Mouse (Mus musculus): ENCODE data around the gene Lyve1. TPM values are rescaled to one million over a fixed set of nuclear protein-coding genes. Genes with fewer than 3 reads are reported as not detected.

The Lyve1 gene
- polyA plus RNA-seq, 1 experiment from 2014 or later, result 2.8 TPM

DNA sequence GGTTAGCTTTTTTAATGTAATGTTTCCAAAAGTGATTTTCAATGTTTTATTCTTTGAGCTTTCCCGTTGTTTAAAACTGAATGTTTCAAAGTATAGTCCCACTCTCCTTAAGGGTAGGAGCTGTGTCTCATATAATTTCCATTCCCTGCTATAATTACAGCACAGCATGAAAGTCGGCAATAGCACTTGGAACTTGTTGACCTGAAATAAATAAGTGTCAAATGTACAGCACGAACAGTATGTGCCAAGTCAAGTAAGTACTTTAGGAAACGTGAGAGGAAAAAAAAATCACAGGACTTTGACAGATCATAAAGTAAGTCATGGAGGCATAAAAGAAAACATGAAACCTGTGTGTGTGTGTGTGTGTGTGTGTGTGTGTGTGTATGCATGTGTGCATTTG, 41.0 kb downstream of the Lyve1 start:
- no peak for ATAC-seq (ENCODE audit: insufficient number of reproducible peaks, insufficient read depth, low FRiP score, low TSS enrichment, low read depth)
- 41% methylated on average over 4 of the region's 4 CpGs for WGBS
- H3K27ac ChIP-seq, result peak overlapping the region; percentile 9; the same call in 1 of the 2 replicates

DNA sequence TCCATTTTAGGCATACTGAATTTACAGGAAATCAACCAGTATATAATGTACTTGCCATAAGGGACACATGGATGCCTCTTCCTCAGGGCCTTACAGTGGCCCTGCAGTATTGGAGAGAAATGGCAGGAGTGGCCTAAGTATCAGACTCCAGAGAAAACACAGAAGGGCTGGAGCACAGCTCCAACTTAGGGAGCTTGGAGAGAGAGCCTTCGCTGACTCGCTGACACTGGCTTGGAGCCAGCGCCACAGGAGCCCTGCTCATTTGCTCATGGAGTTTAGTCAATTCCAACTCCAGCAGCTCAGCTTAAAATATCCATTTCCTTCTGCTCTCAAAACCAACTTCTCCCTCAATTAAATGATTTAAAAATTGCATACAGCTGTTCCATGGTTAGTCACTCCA, 41.4 kb downstream of the Lyve1 start:
- H3K9ac ChIP-seq, result no peak overlapping the region
- H3K4me2 ChIP-seq, result no peak overlapping the region
- peaks cover 28% of the 10 kb centered on the region for H3K4me1 ChIP-seq
- WGBS, result 37% methylated on average over 3 of the region's 3 CpGs
- no peaks in the 10 kb centered on the region for H3K27me3 ChIP-seq
- no peak overlapping the region for H3K4me3 ChIP-seq
- H3K27ac ChIP-seq, result 0 out of 2 replicates have a peak overlapping the region, but pooled peaks have one; percentile 9
- peaks cover 19% of the 10 kb centered on the region; the same call in 1 of the 2 replicates for H3K36me3 ChIP-seq
- ATAC-seq (ENCODE audit: insufficient number of reproducible peaks, insufficient read depth, low FRiP score, low TSS enrichment, low read depth), result no peak
- no peaks in the 10 kb centered on the region for H3K9me3 ChIP-seq

More for the DNA sequence above, 41.0 kb downstream of the Lyve1 start:
- peaks cover 19% of the 10 kb centered on the region; the same call in 1 of the 2 replicates for H3K36me3 ChIP-seq
- H3K9ac ChIP-seq, result no peak overlapping the region
- no peak overlapping the region for H3K4me3 ChIP-seq
- no peaks in the 10 kb centered on the region for H3K27me3 ChIP-seq
- no peak overlapping the region for H3K4me2 ChIP-seq
- peaks cover 28% of the 10 kb centered on the region for H3K4me1 ChIP-seq
- H3K9me3 ChIP-seq, result no peaks in the 10 kb centered on the region

GRCm38 (mm10) chr7:110821068-110821467, 42.0 kb downstream of the Lyve1 start:
- Histone ChIP-seq H3K4me1 (peaks cover 28% of the 10 kb centered on the region), H3K9me3 (no peaks in the 10 kb centered on the region), H3K36me3 (peaks cover 19% of the 10 kb centered on the region; the same call in 1 of the 2 replicates), H3K4me3 (no peak overlapping the region), H3K9ac (no peak overlapping the region), H3K27ac (no peak overlapping the region), H3K27me3 (no peaks in the 10 kb centered on the region), H3K4me2 (no peak overlapping the region)
- WGBS, result 62% methylated on average over 5 of the region's 5 CpGs
- ATAC-seq (ENCODE audit: insufficient number of reproducible peaks, insufficient read depth, low FRiP score, low TSS enrichment, low read depth), result no peak

GRCm38 (mm10) chr7:110818787-110819350, 44.2 kb downstream of the Lyve1 start:
- H3K4me2 ChIP-seq, result no peak overlapping the region
- peaks cover 28% of the 10 kb centered on the region for H3K4me1 ChIP-seq
- H3K27ac ChIP-seq, result no peak overlapping the region
- no peaks in the 10 kb centered on the region for H3K27me3 ChIP-seq
- H3K9me3 ChIP-seq, result no peaks in the 10 kb centered on the region
- 0 out of 2 replicates have a peak, but pooled peaks cover 6% of the 10 kb centered on the region for H3K36me3 ChIP-seq
- WGBS, result 87% methylated on average over 11 of the region's 11 CpGs
- ATAC-seq (ENCODE audit: insufficient number of reproducible peaks, insufficient read depth, low FRiP score, low TSS enrichment, low read depth), result no peak
- H3K9ac ChIP-seq, result no peak overlapping the region
- H3K4me3 ChIP-seq, result no peak overlapping the region

DNA sequence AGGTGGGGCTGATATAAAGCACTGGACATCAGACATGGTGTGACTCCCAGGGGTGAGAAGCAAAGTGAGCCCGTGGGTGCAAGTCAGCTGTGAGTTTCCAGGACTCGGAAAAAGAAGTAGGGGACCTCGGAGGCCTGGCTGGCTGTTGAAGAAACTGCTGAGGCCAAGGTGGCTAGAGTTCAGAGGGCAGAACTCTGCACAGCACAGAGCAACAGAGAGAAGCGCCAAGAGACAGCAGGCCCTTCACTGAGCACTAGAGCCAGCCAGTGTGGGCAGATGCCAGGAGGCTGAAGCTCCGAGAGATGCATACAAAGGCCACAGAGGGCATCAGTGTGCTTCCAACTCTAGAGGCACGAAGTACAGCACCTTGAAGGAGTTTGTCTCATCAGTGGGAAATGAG, 44.8 kb downstream of the Lyve1 start:
- Histone ChIP-seq H3K4me1 (peaks cover 22% of the 10 kb centered on the region), H3K9ac (no peak overlapping the region), H3K27me3 (no peaks in the 10 kb centered on the region), H3K4me3 (no peak overlapping the region), H3K36me3 (0 out of 2 replicates have a peak, but pooled peaks cover 3% of the 10 kb centered on the region), H3K27ac (no peak overlapping the region), H3K4me2 (no peak overlapping the region), H3K9me3 (no peaks in the 10 kb centered on the region)
- ATAC-seq (ENCODE audit: insufficient number of reproducible peaks, insufficient read depth, low FRiP score, low TSS enrichment, low read depth), result no peak
- WGBS, result 86% methylated on average over 6 of the region's 6 CpGs

DNA sequence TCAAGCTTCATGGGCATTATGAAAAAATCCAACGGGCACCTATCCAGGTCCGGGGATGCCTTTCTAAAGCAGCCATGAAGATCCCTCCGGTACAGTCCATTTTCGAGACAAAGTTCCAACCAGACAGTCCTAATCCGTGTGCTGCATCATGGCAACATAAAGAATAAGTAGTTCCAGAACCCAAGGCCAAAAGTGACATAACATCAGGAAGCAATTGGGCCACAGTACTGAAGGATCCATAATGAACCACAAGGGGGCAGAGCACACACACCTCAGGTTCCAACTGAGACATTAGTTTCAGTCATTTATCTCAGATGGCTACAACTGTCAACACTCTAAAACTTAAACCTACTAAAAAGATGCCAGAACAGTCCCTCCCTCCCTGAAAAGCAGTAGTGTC, 47.0 kb downstream of the Lyve1 start:
- Histone ChIP-seq H3K9ac (no peak overlapping the region), H3K9me3 (no peaks in the 10 kb centered on the region), H3K36me3 (peaks cover 8% of the 10 kb centered on the region; the same call in 1 of the 2 replicates), H3K27me3 (no peaks in the 10 kb centered on the region), H3K27ac (no peak overlapping the region), H3K4me1 (peaks cover 2% of the 10 kb centered on the region), H3K4me3 (no peak overlapping the region), H3K4me2 (no peak overlapping the region)
- 0 out of 2 replicates have a peak, but pooled peaks have one; percentile 56 for ATAC-seq (ENCODE audit: insufficient number of reproducible peaks, insufficient read depth, low FRiP score, low TSS enrichment, low read depth)
- 28% methylated on average over 5 of the region's 5 CpGs for WGBS

DNA sequence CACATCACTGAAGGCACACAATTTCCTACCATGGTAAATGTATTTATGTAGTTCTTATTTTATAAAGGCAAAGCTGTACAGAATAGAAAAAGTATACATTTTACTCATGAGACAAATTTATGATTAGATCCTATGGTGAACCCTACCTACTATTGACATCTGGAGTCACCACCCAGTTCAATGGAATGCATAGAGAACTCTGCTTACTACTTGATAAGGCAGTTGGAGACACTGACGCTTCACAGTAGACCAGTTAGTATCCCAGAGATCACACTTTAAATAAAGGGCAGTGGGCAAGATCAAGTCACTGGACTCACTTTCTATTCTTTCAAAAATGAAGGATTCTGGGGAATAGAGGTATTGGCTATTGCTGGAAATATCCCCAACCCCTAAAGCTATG, 49.1 kb downstream of the Lyve1 start:
- peaks cover 14% of the 10 kb centered on the region for H3K4me1 ChIP-seq
- no peak overlapping the region for H3K27ac ChIP-seq
- ATAC-seq (ENCODE audit: insufficient number of reproducible peaks, insufficient read depth, low FRiP score, low TSS enrichment, low read depth), result no peak
- H3K4me3 ChIP-seq, result no peak overlapping the region
- no peaks in the 10 kb centered on the region for H3K9me3 ChIP-seq
- H3K36me3 ChIP-seq, result peaks cover 8% of the 10 kb centered on the region; the same call in 1 of the 2 replicates
- H3K27me3 ChIP-seq, result no peaks in the 10 kb centered on the region
- 84% methylated on average over 1 of the region's 1 CpGs for WGBS
- H3K4me2 ChIP-seq, result no peak overlapping the region
- H3K9ac ChIP-seq, result no peak overlapping the region

GRCm38 (mm10) chr7:110811529-110811928, 51.5 kb downstream of the Lyve1 start:
- no peak overlapping the region for H3K4me2 ChIP-seq
- H3K9ac ChIP-seq, result no peak overlapping the region
- ATAC-seq (ENCODE audit: insufficient number of reproducible peaks, insufficient read depth, low FRiP score, low TSS enrichment, low read depth), result no peak
- H3K4me3 ChIP-seq, result no peak overlapping the region
- peaks cover 22% of the 10 kb centered on the region for H3K4me1 ChIP-seq
- 81% methylated on average over 5 of the region's 5 CpGs for WGBS
- no peak overlapping the region for H3K27ac ChIP-seq
- peaks cover 8% of the 10 kb centered on the region; the same call in 1 of the 2 replicates for H3K36me3 ChIP-seq
- no peaks in the 10 kb centered on the region for H3K27me3 ChIP-seq
- no peaks in the 10 kb centered on the region for H3K9me3 ChIP-seq

DNA sequence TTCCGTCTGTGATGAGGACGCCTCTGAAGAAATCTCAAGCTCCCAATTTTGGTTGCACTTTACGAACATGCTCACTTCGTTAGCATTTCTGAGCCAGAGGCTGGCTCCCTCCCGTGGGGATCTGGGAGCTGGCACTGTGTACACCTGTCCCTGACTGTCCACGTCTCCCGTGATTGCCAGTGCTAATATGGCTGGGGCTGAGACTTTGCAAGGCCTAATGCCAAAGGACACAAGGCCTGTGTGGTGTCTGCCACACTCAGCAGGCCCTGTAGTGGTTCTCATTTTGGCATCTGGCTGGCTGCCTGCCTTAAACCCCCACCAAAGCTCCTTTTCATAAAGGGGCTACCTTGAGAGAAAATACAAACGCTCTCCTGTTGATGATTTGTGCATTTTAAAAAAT, 52.0 kb downstream of the Lyve1 start:
- Histone ChIP-seq H3K4me2 (no peak overlapping the region), H3K36me3 (peaks cover 8% of the 10 kb centered on the region; the same call in 1 of the 2 replicates), H3K4me1 (peaks cover 22% of the 10 kb centered on the region), H3K9me3 (no peaks in the 10 kb centered on the region), H3K9ac (no peak overlapping the region), H3K27me3 (no peaks in the 10 kb centered on the region), H3K27ac (no peak overlapping the region), H3K4me3 (no peak overlapping the region)
- 85% methylated on average over 8 of the region's 8 CpGs for WGBS
- peak; percentile 35; the same call in 1 of the 2 replicates for ATAC-seq (ENCODE audit: insufficient number of reproducible peaks, insufficient read depth, low FRiP score, low TSS enrichment, low read depth)

- Histone ChIP-seq H3K27me3 (no peaks in the 10 kb centered on the region), H3K4me2 (no peak overlapping the region), H3K4me1 (peaks cover 22% of the 10 kb centered on the region), H3K9ac (no peak overlapping the region), H3K27ac (0 out of 2 replicates have a peak overlapping the region, but pooled peaks have one; percentile 7), H3K4me3 (no peak overlapping the region), H3K9me3 (no peaks in the 10 kb centered on the region), H3K36me3 (peaks cover 8% of the 10 kb centered on the region; the same call in 1 of the 2 replicates)
- WGBS, result 83% methylated on average over 18 of the region's 18 CpGs
- no peak for ATAC-seq (ENCODE audit: insufficient number of reproducible peaks, insufficient read depth, low FRiP score, low TSS enrichment, low read depth)
Observed at GRCm38 (mm10) chr7:110809585-110810557, 53.2 kb downstream of the Lyve1 start.

GRCm38 (mm10) chr7:110808962-110809361, 54.1 kb downstream of the Lyve1 start:
- H3K36me3 ChIP-seq, result peaks cover 8% of the 10 kb centered on the region; the same call in 1 of the 2 replicates
- H3K27me3 ChIP-seq, result no peaks in the 10 kb centered on the region
- ATAC-seq (ENCODE audit: insufficient number of reproducible peaks, insufficient read depth, low FRiP score, low TSS enrichment, low read depth), result no peak
- peak overlapping the region; percentile 48; the same call in 1 of the 2 replicates for H3K27ac ChIP-seq
- no peak overlapping the region for H3K9ac ChIP-seq
- peaks cover 25% of the 10 kb centered on the region for H3K4me1 ChIP-seq
- no peaks in the 10 kb centered on the region for H3K9me3 ChIP-seq
- 18% methylated on average over 3 of the region's 3 CpGs for WGBS
- no peak overlapping the region for H3K4me3 ChIP-seq
- no peak overlapping the region for H3K4me2 ChIP-seq
